Mouse (Mus musculus): ENCODE results near the gene Cd101. TPM values are rescaled to one million over a fixed set of nuclear protein-coding genes. Genes with fewer than 3 reads are reported as not detected.

Gene Cd101
- total RNA-seq, 2 experiments from 2014 or later: 0.19 to 1.8 TPM

- no peak for ATAC-seq (replicated peaks; ENCODE audit: low FRiP score, poor library complexity, severe bottlenecking)
Measured at GRCm38 (mm10) chr3:100951531-100951930, 77.8 kb downstream of the Cd101 start.

DNA sequence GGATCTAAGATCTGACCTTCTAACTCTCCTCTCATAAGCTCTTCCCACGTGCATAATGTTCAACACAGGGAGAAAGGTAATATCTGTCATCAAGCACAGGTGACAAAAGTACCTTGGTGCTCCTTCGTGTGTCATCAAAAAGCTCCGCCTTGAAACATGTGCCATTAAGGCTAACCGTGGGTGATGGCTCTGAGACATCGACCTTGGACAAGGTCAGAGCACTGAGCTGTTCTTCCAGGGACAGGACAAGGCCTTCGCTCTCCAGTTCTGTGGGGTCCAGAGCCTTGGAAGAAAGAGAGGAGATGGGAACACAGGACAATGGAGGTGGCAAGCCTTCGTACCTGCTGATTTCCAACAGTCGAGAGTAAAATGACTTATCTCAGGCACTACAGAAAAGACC, 82.1 kb downstream of the Cd101 start:
- no peak for ATAC-seq (replicated peaks; ENCODE audit: low FRiP score, poor library complexity, severe bottlenecking)

Other genes starting within 250 kb of the Cd101 start
- gene Vtcn1, start 204.1 kb downstream of the Cd101 start, total RNA-seq (2015; ENCODE audit: low replicate concordance): not detected in 2 replicates
- not detected in 2 replicates for gene Vtcn1, start 204.1 kb downstream of the Cd101 start, total RNA-seq (2017; ENCODE audit: low replicate concordance)
- gene Trim45, start 107.4 kb downstream of the Cd101 start, total RNA-seq (2015; ENCODE audit: low replicate concordance): not detected in 2 replicates
- gene Trim45, start 107.4 kb downstream of the Cd101 start, total RNA-seq (2017; ENCODE audit: low replicate concordance): 3.2 and 3.9 TPM in 2 replicates
- 5.8 and 9.4 TPM in 2 replicates for gene Ttf2, start 59.9 kb downstream of the Cd101 start, total RNA-seq (2015; ENCODE audit: low replicate concordance)
- gene Ttf2, start 59.9 kb downstream of the Cd101 start, total RNA-seq (2017; ENCODE audit: low replicate concordance): 12.4 and 14.2 TPM in 2 replicates
- 6.3 TPM in 1 of 2 replicates, not detected in the other for gene Ptgfrn, start 80.7 kb upstream of the Cd101 start, total RNA-seq (2015; ENCODE audit: low replicate concordance)
- 0.09 TPM in 1 of 2 replicates, not detected in the other for gene Ptgfrn, start 80.7 kb upstream of the Cd101 start, total RNA-seq (2017; ENCODE audit: low replicate concordance)